Mouse (Mus musculus) hindbrain, embryonic 15.5 days (tissue): ENCODE data around the gene Foxa2. TPM values are rescaled to one million over a fixed set of nuclear protein-coding genes. Genes with fewer than 3 reads are reported as not detected.

ENCODE experiments used
- microRNA-seq: library from miRNA; unstranded; fragments of <30 nt; microRNA quantifications from one replicate; pipeline ENCODE4, GENCODE M21; 2016
- polyA plus RNA-seq: library from polyadenylated mRNA; unstranded; fragments of >200 nt; fragmentation: Nextera tagmentation; extraction: Ambion mirVana; gene quantifications from 2 replicates; pipeline ENCODE4 v1.2.1, GENCODE M21; 2015

Foxa2 gene
- polyA plus RNA-seq, 1 experiment from 2014 or later: 1.3 TPM

Small RNAs within 50 kb of the gene (microRNA-seq; reads per million reads assigned to microRNA genes)
- gene Gm27420: not detected
